Mouse (Mus musculus): ENCODE measurements around the gene Slc26a1.

Slc26a1 gene

GRCm38 (mm10) chr5:108689091-108689490 lies 13.7 kb upstream of the Slc26a1 start:
- no peak for DNase-seq

- DNase-seq = no peak
These were observed 5.5 kb upstream of the Slc26a1 start for GRCm38 (mm10) chr5:108680871-108681270.

GRCm38 (mm10) chr5:108679909-108680308 lies 4.5 kb upstream of the Slc26a1 start:
- no peak for DNase-seq

GRCm38 (mm10) chr5:108678296-108678854 lies 3.0 kb upstream of the Slc26a1 start:
- DNase-seq = peak; percentile 66

- peak; percentile 42 for DNase-seq
These were observed 2.4 kb upstream of the Slc26a1 start for GRCm38 (mm10) chr5:108677605-108678295.

- no peak for DNase-seq
These were observed 1.6 kb upstream of the Slc26a1 start for GRCm38 (mm10) chr5:108676772-108677498.

- DNase-seq = peak; percentile 89
These were observed 745 bp downstream of the Slc26a1 start for GRCm38 (mm10) chr5:108674624-108675023.

- DNase-seq = no peak
These were observed 3.6 kb downstream of the Slc26a1 start for GRCm38 (mm10) chr5:108671757-108672156.

- DNase-seq = peak; percentile 68
These were observed 4.6 kb downstream of the Slc26a1 start for GRCm38 (mm10) chr5:108670785-108671184.

- no peak for DNase-seq
These were observed 5.4 kb downstream of the Slc26a1 start for GRCm38 (mm10) chr5:108669986-108670385.

GRCm38 (mm10) chr5:108668977-108669936 lies 6.1 kb downstream of the Slc26a1 start, which contains the start of gene Dgkq:
TSS of gene Dgkq (minus strand) at chr5:108669672.
- DNase-seq = peak; percentile 92

- DNase-seq = no peak
These were observed 6.9 kb downstream of the Slc26a1 start for GRCm38 (mm10) chr5:108668387-108668932.

- DNase-seq = no peak
These were observed 8.0 kb downstream of the Slc26a1 start for GRCm38 (mm10) chr5:108667370-108667769.

- DNase-seq = no peak
These were observed 10.3 kb downstream of the Slc26a1 start for GRCm38 (mm10) chr5:108665066-108665465.

GRCm38 (mm10) chr5:108662772-108663171 lies 12.6 kb downstream of the Slc26a1 start:
- no peak for DNase-seq

- DNase-seq = peak; percentile 91
These were observed 14.6 kb downstream of the Slc26a1 start for GRCm38 (mm10) chr5:108660632-108661268.

GRCm38 (mm10) chr5:108659698-108660631 lies 15.4 kb downstream of the Slc26a1 start, which contains the start of gene Idua:
TSS of gene Idua (plus strand) at chr5:108660331.
- peak; percentile 63 for DNase-seq

- DNase-seq = no peak
These were observed 16.8 kb downstream of the Slc26a1 start for GRCm38 (mm10) chr5:108658611-108659010.

- DNase-seq = no peak
These were observed 18.0 kb downstream of the Slc26a1 start for GRCm38 (mm10) chr5:108657406-108657805.

- no peak for DNase-seq
These were observed 19.3 kb downstream of the Slc26a1 start for GRCm38 (mm10) chr5:108655891-108656650.
